In genomic region chr13:106180734-106181133, GRCm38 (mm10) we compare ENCODE assay signal across 26 mouse cellular contexts.
"Had no signal": no experiment of that assay in that cellular context is flagged by ENCODE, and none has a peak within 500 bp of the region (broad histone marks: within the 10 kb centered on the region; RNA-seq: fewer than 3 reads in every experiment).

No protein-coding gene starts in this region.

- H3K9me3 ChIP-seq: embryonic facial prominence, embryonic 10.5 days; embryonic facial prominence, embryonic 12.5 days; embryonic facial prominence, embryonic 13.5 days; embryonic facial prominence, embryonic 15.5 days; forebrain, embryonic 10.5 days; forebrain, embryonic 13.5 days had no signal

- H3K27me3 ChIP-seq: embryonic facial prominence, embryonic 12.5 days; embryonic facial prominence, embryonic 13.5 days; embryonic facial prominence, embryonic 15.5 days; forebrain, embryonic 13.5 days had no signal

- H3K4me3 ChIP-seq: embryonic facial prominence, embryonic 10.5 days; embryonic facial prominence, embryonic 12.5 days; embryonic facial prominence, embryonic 13.5 days; embryonic facial prominence, embryonic 15.5 days; erythroblast, embryonic 14.5 days; forebrain, embryonic 10.5 days; forebrain, embryonic 13.5 days; gastrocnemius, adult 2 months; heart, adult 2 months had no signal

- H3K36me3 ChIP-seq: embryonic facial prominence, embryonic 10.5 days; embryonic facial prominence, embryonic 12.5 days; embryonic facial prominence, embryonic 13.5 days; embryonic facial prominence, embryonic 15.5 days; forebrain, embryonic 10.5 days had no signal

- H3K4me1 ChIP-seq: embryonic facial prominence, embryonic 10.5 days; embryonic facial prominence, embryonic 12.5 days; embryonic facial prominence, embryonic 13.5 days; embryonic facial prominence, embryonic 15.5 days had no signal

- H3K27ac ChIP-seq: embryonic facial prominence, embryonic 10.5 days; embryonic facial prominence, embryonic 12.5 days; embryonic facial prominence, embryonic 13.5 days; embryonic facial prominence, embryonic 15.5 days; forebrain, embryonic 10.5 days; forebrain, embryonic 13.5 days; gastrocnemius, adult 2 months; heart, adult 2 months had no signal

- ATAC-seq: forebrain, embryonic 13.5 days; forebrain, embryonic 14.5 days; forebrain, embryonic 16.5 days; forebrain, postnatal 0 days had no signal

- H3K9ac ChIP-seq: embryonic facial prominence, embryonic 12.5 days; embryonic facial prominence, embryonic 13.5 days; embryonic facial prominence, embryonic 15.5 days; forebrain, embryonic 13.5 days; forebrain, postnatal 0 days had no signal

- DNase-seq: cerebellum, adult 2 months; cerebellum, adult 8-10 months; cerebellum, adult 9-10 months; cerebellum, adult 9-11 months; cerebellum, postnatal 10 days; cerebellum, postnatal 14 days; cerebellum, postnatal 25 days; cerebellum, postnatal 36 days; forebrain, postnatal 0 days; gastrocnemius, adult 2 months; gastrocnemius, postnatal 10 days; gastrocnemius, postnatal 14 days; gastrocnemius, postnatal 25 days; gastrocnemius, postnatal 36 days; heart, adult 11 months; heart, adult 18-20 months; heart, adult 2 months had no signal

- H3K4me2 ChIP-seq: embryonic facial prominence, embryonic 12.5 days; embryonic facial prominence, embryonic 13.5 days; embryonic facial prominence, embryonic 15.5 days; forebrain, embryonic 13.5 days had no signal
